Mouse (Mus musculus) forebrain, embryonic 11.5 days (tissue): ENCODE results near the gene Ddx19b. TPM values are rescaled to one million over a fixed set of nuclear protein-coding genes. Genes with fewer than 3 reads are reported as not detected.
A peak's percentile ranks its signal among the peaks of the same experiment; 100 is the strongest.
"Not testable (repeated sequence)": the region's sequence is repeated elsewhere in the genome, so short reads cannot be mapped to it uniquely, and the experiment has no call there.

Experiments
- ATAC-seq: fragments of 200-750 bp; cut with Nextera tagmentation; replicated peaks from 2 replicates; pipeline ENCODE4 v1.8.0; 2017; ENCODE audit warnings: moderate TSS enrichment; ENCODE audit not compliant: low FRiP score
- DNase-seq: peaks from one replicate; pipeline ENCODE4 v3.0.0-alpha.2; 2017; ENCODE audit warnings: low spot score
- H3K27ac ChIP-seq: fragments of 300-500 bp; sonication (generic); 2 replicates; pipeline ENCODE4 v1.5.1; 2014; ENCODE audit warnings: low read depth, low read length
- H3K27me3 ChIP-seq: fragments of 300-500 bp; sonication (generic); 2 replicates; pipeline ENCODE4 v1.6.1; 2014; ENCODE audit warnings: mild to moderate bottlenecking, low read length, mixed read lengths; ENCODE audit not compliant: control insufficient read depth, insufficient read depth
- H3K36me3 ChIP-seq: fragments of 300-500 bp; sonication (generic); 2 replicates; pipeline ENCODE4 v1.6.1; 2014; ENCODE audit warnings: mild to moderate bottlenecking, low read length, moderate library complexity, mixed read lengths; ENCODE audit not compliant: control insufficient read depth, insufficient read depth
- H3K4me1 ChIP-seq: fragments of 300-500 bp; sonication (generic); replicated peaks from 2 replicates; pipeline ENCODE4 v1.6.1; 2014; ENCODE audit warnings: low read length, mixed read lengths; ENCODE audit not compliant: control insufficient read depth, insufficient read depth
- H3K4me2 ChIP-seq: fragments of 300-500 bp; sonication (generic); 2 replicates; pipeline ENCODE4 v1.6.1; 2014; ENCODE audit warnings: low read depth, mild to moderate bottlenecking, low read length, moderate library complexity, mixed read lengths; ENCODE audit not compliant: severe bottlenecking
- H3K4me3 ChIP-seq: fragments of 300-500 bp; sonication (generic); 2 replicates; pipeline ENCODE4 v1.5.1; 2014; ENCODE audit warnings: low read depth, low read length
- H3K9ac ChIP-seq: fragments of 300-500 bp; sonication (generic); 2 replicates; pipeline ENCODE4 v1.6.1; 2014; ENCODE audit warnings: low read length
- H3K9me3 ChIP-seq: fragments of 300-500 bp; sonication (generic); 2 replicates; pipeline ENCODE4 v1.6.1; 2016; ENCODE audit warnings: low read length, mixed read lengths; ENCODE audit not compliant: control insufficient read depth
- WGBS: fragments of 180-500 bp; shearing (Covaris S2); extraction: QIAGEN DNeasy Blood & Tissue Kit; methylation state at CpG from one replicate; pipeline ENCODE4 v1.1.7; 2014; 5-methylcytosine and 5-hydroxymethylcytosine counted together
- polyA plus RNA-seq: library from polyadenylated mRNA; unstranded; fragments of >200 nt; fragmentation: Nextera tagmentation; extraction: Ambion mirVana; gene quantifications from 2 replicates; pipeline ENCODE4 v1.2.1, GENCODE M21; 2014

Ddx19b gene
- polyA plus RNA-seq: 9.9 and 10.2 TPM in 2 replicates

DNA sequence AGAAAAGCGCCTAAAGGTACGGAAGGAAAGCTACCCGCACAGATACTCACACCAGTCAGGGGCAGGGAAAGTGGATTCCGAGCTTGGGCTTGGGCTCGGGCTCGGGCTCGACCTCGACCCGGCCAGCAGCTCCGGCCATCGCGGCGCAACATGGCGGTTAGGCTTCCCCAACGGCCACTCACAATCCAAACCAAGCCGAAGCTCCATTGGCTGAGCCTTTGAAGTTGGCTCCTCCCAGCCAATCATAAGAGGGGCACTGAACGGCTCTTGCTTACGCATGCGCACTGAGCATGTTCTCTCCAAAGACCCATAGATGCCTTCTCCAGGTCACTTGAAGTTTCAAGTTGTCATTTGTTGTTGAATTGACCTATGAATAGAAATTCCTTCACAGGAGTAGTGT, at the start of gene Ddx19b:
Gene Ddx19b, minus strand, starts transcription at position 180 of the 400 bp plus-strand sequence.
- H3K27me3 ChIP-seq: no peaks in the 10 kb centered on the region
- no peak within 1 kb of the TSS for H3K27ac ChIP-seq
- 93% methylated on average over 19 of the region's 19 CpGs for WGBS
- no peak within 1 kb of the TSS for H3K4me2 ChIP-seq
- H3K36me3 ChIP-seq: no peaks in the 10 kb centered on the region
- H3K4me3 ChIP-seq: no peak within 1 kb of the TSS
- H3K9me3 ChIP-seq: no peaks in the 10 kb centered on the region
- ATAC-seq (no peak), DNase-seq (no peak)
- H3K9ac ChIP-seq: no peak within 1 kb of the TSS
- H3K4me1 ChIP-seq: peaks cover 2% of the 10 kb centered on the region

DNA sequence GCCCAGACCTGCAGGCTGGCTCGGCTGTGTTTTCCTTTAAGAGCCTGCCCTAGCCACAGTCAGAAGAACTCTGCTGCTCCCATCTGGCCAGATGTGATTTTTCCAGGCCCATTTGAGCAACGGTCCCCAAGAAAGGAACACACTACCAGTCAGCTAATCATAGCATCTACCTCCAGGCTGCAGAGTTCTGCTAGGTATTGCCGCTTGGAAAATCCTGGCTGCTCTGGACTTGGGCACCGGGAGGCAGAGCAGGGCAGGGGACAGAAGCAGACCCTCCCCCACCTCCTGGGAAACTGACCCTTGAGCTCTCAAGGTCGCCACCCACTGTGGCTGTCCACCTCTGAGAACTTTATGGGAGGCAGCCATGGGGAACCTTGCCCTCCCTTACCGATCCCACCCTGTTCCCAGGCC, 48.3 kb upstream of the Ddx19b start:
- no peak for DNase-seq
- Histone ChIP-seq H3K4me2 (no peak overlapping the region), H3K4me1 (peaks cover 6% of the 10 kb centered on the region), H3K9me3 (no peaks in the 10 kb centered on the region), H3K9ac (no peak overlapping the region), H3K27me3 (no peaks in the 10 kb centered on the region), H3K36me3 (no peaks in the 10 kb centered on the region), H3K4me3 (no peak overlapping the region), H3K27ac (no peak overlapping the region)
- no peak for ATAC-seq
- 34% methylated on average over 6 of the region's 6 CpGs for WGBS

DNA sequence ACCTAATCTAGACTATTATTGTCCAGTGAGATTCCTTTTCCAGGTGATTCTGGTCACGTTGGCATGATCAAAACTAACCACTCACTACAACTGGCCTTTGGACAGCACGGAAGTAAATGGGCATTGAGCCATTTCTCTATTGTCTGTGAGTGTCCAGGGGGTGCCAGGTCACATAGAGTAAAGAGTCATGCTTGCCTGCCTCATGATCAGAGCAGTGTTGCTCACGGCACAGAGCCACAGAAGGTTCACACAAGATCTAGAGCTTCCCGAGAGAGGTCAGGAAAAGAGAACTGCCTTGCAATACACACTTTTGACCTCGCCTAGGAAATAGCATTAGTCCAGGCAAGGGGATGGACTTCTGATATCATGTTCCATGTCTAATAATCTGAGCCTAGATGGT, 47.9 kb upstream of the Ddx19b start:
- H3K4me3 ChIP-seq: no peak overlapping the region
- WGBS: 72% methylated on average over 5 of the region's 5 CpGs
- H3K27me3 ChIP-seq: no peaks in the 10 kb centered on the region
- ATAC-seq (no peak), DNase-seq (no peak)
- H3K9ac ChIP-seq: no peak overlapping the region
- H3K4me2 ChIP-seq: no peak overlapping the region
- no peak overlapping the region for H3K27ac ChIP-seq
- H3K36me3 ChIP-seq: no peaks in the 10 kb centered on the region
- no peaks in the 10 kb centered on the region for H3K9me3 ChIP-seq
- H3K4me1 ChIP-seq: peaks cover 6% of the 10 kb centered on the region

DNA sequence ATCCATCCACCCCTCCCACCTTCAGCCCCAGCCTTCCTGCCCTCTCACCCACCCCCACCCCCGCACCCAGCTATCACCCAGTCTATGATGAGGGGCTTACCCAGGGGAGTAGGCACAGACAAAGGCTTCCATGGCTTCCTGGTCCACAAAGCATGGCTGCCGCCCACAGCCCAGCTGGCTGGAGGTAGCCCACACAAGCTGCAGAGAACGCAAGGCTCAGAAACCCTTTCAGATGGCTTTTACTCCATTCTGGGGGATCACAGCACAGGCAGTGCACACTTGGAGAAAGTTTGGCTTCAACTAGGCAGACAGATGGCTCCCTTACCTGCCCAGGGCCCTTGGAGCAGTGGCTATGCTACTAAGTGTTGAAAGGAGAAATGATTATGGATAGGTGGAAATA, 44.4 kb upstream of the Ddx19b start:
- Histone ChIP-seq H3K9ac (no peak overlapping the region), H3K4me1 (0 out of 2 replicates have a peak, but pooled peaks cover 2% of the 10 kb centered on the region), H3K4me3 (no peak overlapping the region), H3K9me3 (no peaks in the 10 kb centered on the region), H3K27ac (no peak overlapping the region), H3K36me3 (no peaks in the 10 kb centered on the region), H3K27me3 (no peaks in the 10 kb centered on the region), H3K4me2 (no peak overlapping the region)
- 78% methylated on average over 3 of the region's 3 CpGs for WGBS
- no peak for ATAC-seq
- DNase-seq: no peak

DNA sequence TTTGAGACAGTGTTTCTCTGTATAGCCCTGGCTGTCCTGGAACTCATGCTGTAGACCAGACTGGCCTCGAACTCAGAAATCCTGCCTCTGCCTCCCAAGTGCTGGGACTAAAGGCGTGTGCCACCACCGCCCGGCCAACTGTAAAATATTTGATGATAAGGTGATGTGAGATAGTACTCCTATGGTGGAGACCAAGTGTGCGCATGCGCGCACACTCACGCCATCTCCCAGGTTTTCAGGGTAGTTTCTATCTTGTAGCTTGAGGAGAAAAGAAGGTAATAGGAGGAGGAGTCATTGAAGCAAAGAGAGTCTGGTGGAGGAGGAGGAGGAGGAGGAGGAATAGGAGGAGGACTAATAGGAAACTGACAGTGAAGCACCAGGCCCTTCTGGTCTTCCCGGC, 37.1 kb upstream of the Ddx19b start:
- H3K4me3 ChIP-seq, H3K9ac ChIP-seq, H3K27ac ChIP-seq, H3K4me1 ChIP-seq, H3K4me2 ChIP-seq, H3K9me3 ChIP-seq, DNase-seq, H3K27me3 ChIP-seq, ATAC-seq, H3K36me3 ChIP-seq: not testable (repeated sequence)
- WGBS: 88% methylated on average over 9 of the region's 9 CpGs

DNA sequence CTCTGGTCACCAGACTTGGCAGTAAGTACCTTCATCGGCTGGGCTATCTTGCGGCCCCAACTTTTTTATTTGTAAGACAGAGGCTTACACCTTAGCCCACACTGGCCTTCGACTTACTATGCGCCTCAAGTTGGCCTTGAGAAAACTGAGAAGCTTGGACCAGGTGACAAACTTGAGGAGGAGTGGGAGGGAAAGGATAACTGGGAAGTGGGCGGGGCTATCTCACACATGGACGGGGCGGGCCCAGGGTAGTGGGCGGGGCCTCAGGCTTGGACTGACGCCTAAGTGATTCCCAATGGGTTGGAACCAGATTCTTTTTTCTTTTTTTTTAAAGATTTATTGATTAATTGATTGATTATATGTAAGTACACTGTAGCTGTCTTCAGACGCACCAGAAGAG, 35.9 kb upstream of the Ddx19b start:
- ATAC-seq (no peak), DNase-seq (no peak)
- no peak overlapping the region for H3K9ac ChIP-seq
- no peak overlapping the region for H3K4me2 ChIP-seq
- H3K4me1 ChIP-seq: no peaks in the 10 kb centered on the region
- H3K27me3 ChIP-seq: no peaks in the 10 kb centered on the region
- H3K27ac ChIP-seq: no peak overlapping the region
- WGBS: 33% methylated on average over 10 of the region's 10 CpGs
- no peaks in the 10 kb centered on the region for H3K9me3 ChIP-seq
- H3K4me3 ChIP-seq: no peak overlapping the region
- H3K36me3 ChIP-seq: no peaks in the 10 kb centered on the region

DNA sequence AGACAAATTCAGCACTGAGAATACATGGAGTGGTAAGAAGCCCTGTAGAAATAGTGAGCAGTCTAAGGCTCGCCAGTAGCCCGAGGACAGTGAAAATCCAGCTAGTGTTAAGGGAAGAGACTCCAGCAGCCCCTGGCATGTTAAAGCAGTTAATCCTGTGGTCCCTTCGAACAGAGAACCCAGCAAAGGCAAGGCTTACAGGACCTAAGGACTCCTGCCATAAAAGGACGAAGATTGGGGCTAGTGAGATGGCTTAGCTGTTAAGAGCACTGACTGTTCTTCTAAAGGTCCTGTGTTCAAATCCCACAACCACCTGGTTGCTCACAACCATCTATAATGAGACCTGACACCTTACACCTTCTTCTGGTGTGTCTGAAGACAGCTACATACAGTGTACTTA, 34.8 kb upstream of the Ddx19b start:
- Histone ChIP-seq H3K4me1 (no peaks in the 10 kb centered on the region; the same call in 1 of the 2 replicates), H3K4me3 (no peak overlapping the region), H3K27me3 (no peaks in the 10 kb centered on the region), H3K9me3 (no peaks in the 10 kb centered on the region), H3K27ac (no peak overlapping the region), H3K9ac (no peak overlapping the region), H3K4me2 (no peak overlapping the region), H3K36me3 (no peaks in the 10 kb centered on the region)
- no peak for DNase-seq
- 72% methylated on average over 4 of the region's 4 CpGs for WGBS
- ATAC-seq: no peak

DNA sequence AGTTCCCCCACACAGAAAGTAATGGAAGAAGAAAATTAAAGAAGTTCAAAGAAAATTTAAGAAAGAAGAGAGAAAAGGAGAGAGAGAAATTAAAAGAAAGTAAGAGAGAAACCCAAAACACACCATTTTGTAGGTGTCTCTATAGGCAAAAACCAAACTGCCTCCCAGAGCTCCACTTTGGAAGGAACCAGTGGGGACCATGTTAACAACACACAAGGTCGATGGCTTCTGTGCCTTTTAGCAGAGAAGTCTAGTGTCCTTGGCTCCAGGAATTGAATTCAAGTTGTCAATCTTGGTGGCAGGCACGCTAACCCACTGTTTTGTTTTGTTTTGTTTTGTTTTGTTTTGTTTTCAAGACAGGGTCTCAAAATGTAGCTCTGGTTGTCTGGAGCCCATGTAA, 31.3 kb upstream of the Ddx19b start:
- no peak for DNase-seq
- Histone ChIP-seq H3K27ac (no peak overlapping the region), H3K4me1 (peaks cover 2% of the 10 kb centered on the region; the same call in 1 of the 2 replicates), H3K9ac (no peak overlapping the region), H3K4me2 (peak overlapping the region; percentile 12; the same call in 1 of the 2 replicates), H3K27me3 (no peaks in the 10 kb centered on the region), H3K4me3 (peak overlapping the region; percentile 66; the same call in 1 of the 2 replicates), H3K9me3 (no peaks in the 10 kb centered on the region), H3K36me3 (no peaks in the 10 kb centered on the region)
- WGBS: 61% methylated on average over 2 of the region's 2 CpGs
- ATAC-seq: no peak

DNA sequence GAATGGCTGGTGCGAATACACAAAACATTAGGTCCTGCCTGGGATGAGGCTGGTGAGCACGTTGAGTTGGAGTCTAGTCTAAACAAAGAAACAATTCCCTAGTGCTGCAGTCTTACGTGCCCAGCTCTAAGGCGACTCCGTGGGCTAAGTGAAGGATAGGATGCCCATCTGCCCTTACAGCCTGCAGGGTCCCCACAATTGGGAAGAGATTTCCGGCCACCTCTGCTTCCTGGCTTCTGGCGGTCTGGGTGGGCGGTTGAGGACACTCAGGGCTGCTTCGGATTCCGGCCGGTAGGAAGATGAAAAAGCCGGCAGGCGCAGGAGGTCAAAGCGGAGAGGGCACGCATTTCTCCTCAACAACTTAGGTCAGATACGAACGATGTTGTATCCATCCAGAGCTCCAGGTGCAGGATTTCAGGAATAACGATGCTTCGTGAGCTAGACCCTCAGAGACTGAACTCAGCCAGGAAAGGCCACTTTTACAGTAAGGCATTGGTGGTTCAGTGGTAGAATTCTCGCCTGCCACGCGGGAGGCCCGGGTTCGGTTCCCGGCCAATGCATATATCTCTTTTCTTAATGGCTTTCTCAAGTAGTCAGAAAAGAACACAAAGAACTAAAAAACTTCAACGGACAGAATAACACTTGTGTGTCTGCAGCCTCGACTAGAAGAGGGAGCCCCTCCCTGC, 30.7 kb upstream of the Ddx19b start:
- Histone ChIP-seq H3K9ac (peak overlapping the region; percentile 70), H3K27ac (peak overlapping the region; percentile 66), H3K27me3 (no peaks in the 10 kb centered on the region), H3K4me3 (peak overlapping the region; percentile 66), H3K4me2 (peak overlapping the region; percentile 78), H3K4me1 (peaks cover 7% of the 10 kb centered on the region), H3K36me3 (no peaks in the 10 kb centered on the region), H3K9me3 (no peaks in the 10 kb centered on the region)
- peak; percentile 93 for ATAC-seq
- DNase-seq: peak; percentile 95
- under 1% methylated on average over 27 of the region's 27 CpGs for WGBS
